Mouse (Mus musculus) erythroid progenitor cell, adult 5-6 weeks (primary cell): ENCODE measurements around the gene Rnf144a. TPM values are rescaled to one million over a fixed set of nuclear protein-coding genes. Genes with fewer than 3 reads are reported as not detected.
"Not testable (repeated sequence)": the region's sequence is repeated elsewhere in the genome, so short reads cannot be mapped to it uniquely, and the experiment has no call there.

Source experiments
- ATAC-seq: replicated peaks from 2 replicates; pipeline ENCODE4 v1.8.0; 2016; ENCODE audit warnings: moderate number of reproducible peaks, mild to moderate bottlenecking, moderate TSS enrichment, inconsistent platforms; ENCODE audit not compliant: poor library complexity, low FRiP score, severe bottlenecking
- total RNA-seq, 2 experiments: library from RNA; stranded (forward) in 1 of 2; stranded (reverse) in 1 of 2; fragments of 150-400 nt in 1 of 2; fragments of 186-747, 209-891 nt in 1 of 2; gene quantifications; 2 replicates each; pipeline versions ENCODE4 v1.2.3 to v1.2.4; 2015 to 2017; ENCODE audit warnings: low replicate concordance in 2 of 2

Rnf144a gene
- total RNA-seq (2015; ENCODE audit: low replicate concordance): 4.7 and 11.3 TPM in 2 replicates
- 10.7 and 23.5 TPM in 2 replicates for total RNA-seq (2017; ENCODE audit: low replicate concordance)

DNA sequence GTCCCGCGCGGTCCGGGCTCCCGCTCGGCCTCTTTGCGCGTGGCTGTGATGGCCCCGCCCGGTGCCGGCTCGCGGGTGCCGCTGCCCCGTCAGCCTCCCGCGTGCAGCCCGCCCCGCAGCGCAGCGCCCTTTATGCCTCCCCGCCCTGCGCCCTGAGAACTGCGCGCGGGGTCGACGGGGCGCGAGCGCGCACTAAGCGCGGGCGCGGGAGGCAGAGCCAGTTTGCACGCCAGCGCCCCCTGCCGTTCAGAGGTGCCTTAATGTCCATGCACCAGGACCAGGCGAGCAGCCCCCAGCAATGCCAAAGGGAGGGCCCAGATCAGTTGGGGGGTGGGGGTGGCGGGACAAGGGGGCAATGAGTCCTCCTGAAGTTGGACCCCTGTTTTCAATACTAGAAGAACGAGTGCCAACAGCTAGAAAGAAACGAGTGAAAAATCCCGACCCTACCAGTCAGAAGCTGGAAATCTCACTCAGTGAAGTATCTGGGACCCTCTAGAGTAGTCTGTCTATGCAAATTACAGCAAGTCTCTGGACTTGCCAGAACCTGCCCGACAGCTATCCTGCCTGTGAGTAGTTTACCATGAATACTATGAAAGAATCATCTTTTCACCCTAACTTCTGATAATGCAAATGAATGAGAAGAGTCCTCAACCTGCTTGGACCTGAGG, at the start of gene Rnf144a:
Gene Rnf144a, minus strand, starts transcription at position 151 of the 668 bp plus-strand sequence.
- peak; percentile 79 for ATAC-seq

DNA sequence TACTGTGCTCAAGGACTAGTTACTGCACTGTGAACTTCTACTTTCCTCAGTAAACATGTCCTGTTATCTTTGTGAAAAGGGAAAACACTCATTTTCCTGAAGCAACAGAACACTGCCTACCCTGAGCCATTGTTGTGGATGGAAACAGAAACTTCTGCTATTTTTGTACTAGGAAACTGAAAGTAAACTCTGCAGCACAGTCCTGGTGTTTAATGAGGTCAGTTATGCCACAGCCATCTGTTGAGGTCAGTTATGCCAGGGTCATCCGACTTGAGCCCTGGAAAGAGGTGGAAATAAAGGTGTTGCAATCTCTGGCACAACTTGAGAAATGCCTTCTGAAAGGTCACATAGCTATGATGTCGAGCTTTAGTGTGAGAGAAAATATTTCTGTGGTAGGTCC, 45.0 kb upstream of the Rnf144a start:
- ATAC-seq: no peak

DNA sequence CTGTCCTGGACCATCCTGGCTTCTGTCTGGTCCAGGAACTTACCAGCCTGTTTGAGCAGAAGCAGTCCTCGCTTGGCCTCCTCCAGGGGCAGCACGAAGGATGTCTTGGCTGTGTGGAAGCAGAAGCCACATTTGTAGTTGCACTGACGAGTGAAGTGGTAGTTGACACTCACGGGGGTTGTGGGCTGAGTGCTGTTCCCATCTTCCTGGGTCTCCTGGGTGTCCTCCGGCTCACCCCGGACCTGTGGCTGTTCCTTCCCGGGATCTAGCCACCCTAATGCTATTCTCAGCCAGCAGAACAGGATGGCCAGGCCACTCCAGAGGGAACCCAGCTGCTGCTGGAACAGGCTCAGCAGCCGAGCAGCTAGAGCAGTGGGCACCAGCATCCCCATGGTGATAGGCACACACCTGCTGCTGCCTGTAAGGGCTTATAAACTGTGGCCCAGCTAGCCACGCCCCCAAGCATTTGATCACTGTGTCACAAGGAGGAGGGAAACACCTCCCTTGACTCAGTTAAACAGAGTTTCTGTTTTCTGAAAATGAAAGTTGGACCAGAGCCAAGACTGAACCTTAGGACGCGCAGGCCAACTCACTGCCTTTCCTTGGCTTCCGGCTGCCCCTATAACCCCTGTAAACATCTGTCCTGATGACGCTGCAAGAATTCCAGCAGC, 41.1 kb upstream of the Rnf144a start, which contains the start of gene Rsad2:
Gene Rsad2, minus strand, starts transcription at position 425 of the 671 bp plus-strand sequence.
- ATAC-seq: peak; percentile 95

DNA sequence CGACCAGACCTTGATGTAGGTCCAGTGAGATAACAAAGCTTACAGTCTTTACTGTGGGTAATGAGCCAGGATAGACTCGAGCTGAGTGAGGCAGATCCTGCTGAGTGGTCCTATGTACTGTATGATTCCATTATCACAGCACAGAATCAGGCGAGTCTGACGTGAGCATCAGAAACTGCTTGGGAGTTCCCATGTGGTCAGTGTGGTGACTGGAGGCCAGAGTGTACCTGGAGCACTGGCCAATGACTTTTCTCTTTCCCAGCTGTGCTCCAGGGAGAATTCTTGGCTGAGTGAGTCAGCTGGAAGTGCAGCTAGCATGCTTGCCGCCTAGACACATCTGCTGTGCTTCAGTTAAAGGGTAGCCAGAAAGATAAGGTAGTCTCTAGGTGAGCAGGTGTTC, 39.6 kb upstream of the Rnf144a start:
- 0 out of 2 replicates have a peak, but pooled peaks have one; percentile 25 for ATAC-seq

DNA sequence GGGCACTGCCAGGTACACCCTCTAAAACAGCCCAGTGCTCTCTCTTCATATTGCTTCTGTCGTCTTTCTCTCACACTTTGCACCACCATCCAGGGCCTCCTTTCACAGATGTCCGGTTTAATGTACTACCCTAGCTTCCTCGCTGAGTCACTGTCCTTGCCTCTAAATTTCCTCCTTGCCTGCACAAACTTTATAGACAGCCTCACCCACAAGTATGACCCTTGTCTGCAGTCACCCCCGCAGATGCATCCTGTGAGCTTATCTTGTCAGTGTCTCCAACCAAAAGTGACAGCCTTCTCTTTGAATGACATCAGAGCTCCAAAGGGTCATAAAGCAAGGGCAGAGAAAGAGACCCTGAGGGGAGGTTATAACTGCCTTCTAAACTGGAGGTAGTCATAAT, 37.9 kb upstream of the Rnf144a start:
- ATAC-seq: no peak

DNA sequence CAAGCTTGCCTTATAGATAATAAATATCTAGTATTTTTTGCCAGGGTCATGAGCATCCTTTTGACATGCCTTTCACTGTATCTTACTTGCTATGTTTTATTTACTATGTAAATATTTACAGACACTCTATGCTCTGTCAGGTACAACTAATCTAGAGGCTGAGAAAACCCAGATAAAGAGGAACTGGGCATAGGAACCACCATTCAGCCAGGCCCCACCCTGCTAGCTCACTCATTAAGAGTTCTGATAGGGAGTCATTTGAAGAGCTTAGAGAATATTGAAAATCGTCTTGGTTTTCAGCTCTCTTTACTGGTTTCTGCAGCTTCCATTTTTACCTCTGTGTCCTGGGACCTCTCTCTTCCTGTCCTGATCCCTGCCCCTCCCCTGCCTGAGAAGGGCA, 36.1 kb upstream of the Rnf144a start:
- ATAC-seq: no peak

DNA sequence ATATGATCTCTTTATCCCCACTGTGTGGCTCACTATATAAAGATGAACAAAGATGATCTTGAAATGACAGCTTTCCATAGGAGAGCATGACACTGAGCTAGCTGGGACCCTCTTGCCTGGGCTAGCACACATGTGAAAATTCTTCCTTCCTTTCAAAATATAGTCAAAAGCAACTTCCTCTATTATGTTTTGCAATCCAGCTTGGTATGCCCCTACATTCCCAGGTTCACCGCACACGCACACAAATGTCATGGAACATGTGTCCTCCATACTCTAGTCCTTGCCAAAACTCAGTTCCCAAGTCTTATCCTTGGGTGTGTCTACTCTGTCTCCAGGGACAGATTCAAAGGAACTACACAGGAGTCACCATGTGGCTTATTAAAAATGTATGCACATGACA, 34.4 kb upstream of the Rnf144a start:
- no peak for ATAC-seq

DNA sequence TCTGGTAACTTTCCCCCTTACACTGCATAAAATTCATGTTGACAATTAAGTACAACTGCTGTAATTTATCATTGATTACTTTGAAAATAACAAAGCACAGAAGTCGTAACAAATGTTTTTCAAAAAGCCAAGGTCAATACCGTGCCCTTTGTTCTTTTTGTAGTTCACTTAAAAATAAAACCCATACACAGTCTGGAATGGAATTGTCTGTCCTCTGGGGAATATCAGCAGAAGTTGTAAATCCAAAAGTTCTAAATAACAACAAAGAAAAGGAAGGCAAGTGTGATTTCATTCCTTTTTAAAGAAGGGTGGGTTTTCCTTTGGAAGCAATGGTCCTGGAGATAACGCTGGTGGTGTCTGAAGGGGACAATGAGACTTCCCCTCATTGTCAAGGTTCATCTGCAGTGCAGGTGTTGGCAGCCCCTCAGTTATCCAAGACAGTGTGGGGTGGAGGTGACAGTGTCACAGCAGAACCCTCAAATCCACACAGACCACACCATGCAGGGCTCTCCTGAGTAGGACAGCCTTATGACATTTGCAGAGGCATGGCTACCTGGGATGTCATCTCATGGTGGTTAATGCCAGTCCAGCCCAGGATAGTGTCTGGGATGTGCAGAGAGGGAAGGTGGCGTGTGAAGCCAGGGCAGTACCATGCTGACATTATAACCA, 31.5 kb upstream of the Rnf144a start:
- no peak for ATAC-seq

DNA sequence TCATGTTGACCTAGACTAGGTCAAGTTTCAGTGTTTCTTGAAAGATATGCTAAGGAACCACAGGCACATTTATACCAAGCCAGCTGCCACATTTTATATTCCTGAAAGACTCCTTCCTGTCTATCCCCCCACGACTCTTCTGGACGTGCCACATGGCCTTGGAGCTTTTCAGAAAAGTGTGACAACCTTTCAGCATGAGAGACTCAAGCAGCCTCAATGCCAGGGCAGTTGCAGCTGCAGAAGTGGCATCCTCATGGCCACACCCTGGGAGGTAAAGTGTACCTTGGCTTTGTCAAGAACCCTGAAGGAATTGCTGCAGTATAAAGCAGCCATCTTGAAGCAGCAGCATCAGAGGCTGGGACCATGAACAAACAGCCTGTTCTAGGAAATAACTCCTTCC, 29.5 kb upstream of the Rnf144a start:
- no peak for ATAC-seq

DNA sequence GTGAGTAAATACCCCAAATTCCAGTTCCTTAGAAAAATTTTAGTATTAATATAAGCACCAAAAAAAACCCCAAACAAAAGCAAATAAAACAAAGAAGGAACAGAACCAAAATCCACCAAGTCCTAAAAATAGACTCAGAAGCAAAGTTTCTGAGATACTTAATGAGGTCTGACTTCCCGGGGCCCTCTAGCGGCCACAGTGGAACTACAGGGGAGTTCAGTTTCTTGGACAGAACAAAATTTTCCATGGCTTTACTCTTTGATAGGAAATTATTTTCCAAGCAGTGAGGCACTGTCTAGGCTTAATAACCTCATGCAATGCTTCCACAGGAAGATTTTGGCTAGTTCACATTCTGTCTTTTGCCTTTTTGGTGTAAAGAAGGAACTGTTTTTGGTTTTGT, 29.0 kb upstream of the Rnf144a start:
- ATAC-seq: 0 out of 2 replicates have a peak, but pooled peaks have one; percentile 45

DNA sequence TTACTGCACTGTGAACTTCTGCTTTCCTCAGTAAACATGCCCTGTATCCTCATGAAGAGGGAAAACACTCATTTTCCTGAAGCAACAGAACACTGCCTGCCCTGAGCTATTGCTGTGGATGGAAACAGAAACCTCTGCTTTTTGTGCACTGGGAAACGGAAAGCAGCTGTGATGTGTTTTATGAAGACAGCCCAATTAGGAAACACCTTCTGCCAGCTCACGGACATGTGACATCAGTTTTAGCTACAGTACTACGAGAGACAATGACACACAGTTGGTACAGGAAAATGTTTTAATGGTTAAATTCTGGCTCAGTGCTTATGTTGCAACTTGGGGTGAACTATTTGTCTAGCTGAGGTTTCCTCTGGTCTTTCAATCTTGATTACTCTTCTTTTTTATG, 24.3 kb upstream of the Rnf144a start:
- ATAC-seq: no peak

DNA sequence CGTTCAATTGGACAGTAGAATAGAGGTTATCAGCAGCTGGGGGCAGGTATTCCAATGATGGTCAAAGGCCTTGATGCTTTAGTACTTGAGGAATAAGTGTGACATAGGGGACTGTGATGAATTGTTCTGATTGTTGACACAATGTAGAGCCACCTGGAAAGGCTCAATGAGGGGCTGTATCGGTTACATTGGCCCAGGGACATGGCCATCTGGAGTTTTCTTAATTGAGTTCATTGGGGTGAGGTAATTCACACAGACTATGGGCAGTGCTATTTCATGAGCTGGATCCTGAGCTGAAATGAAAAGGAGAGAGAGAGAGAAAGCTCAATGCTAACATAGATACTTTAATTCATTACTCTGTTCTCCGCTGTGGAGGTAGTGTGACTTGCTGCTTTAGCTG, 22.9 kb upstream of the Rnf144a start:
- ATAC-seq: no peak

DNA sequence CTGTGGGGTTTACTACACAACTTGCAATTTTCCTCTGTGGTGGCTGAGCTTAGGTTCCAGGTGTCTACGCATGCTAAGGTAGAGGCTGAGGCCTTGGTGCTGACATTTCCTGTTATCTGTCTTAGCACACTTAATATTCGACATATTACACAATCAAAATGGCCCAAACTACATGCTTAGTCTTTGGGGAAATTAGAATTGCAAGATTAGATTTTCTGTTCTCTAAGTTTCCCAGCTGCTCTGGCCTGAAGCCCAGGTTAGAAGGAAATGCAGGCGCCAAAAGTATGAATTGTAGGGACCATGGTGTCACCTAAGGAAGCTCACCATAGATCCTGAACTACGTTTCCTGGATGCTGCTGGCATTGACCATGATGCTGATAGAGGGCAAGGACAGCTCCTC, 21.3 kb upstream of the Rnf144a start:
- no peak for ATAC-seq

DNA sequence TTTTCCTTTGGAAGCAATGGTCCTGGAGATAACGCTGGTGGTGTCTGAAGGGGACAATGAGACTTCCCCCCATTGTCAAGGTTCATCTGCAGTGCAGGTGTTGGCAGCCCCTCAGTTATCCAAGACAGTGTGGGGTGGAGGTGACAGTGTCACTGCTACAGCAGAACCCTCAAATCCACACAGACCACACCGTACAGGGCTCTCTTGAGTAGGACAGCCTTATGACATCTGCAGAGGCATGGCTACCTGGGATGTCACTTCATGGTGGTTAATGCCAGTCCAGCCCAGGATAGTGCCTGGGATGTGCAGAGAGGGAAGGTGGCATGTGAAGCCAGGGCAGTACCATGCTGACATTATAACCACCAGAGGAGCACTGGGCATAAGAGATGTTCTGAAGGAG, 13.7 kb upstream of the Rnf144a start:
- not testable (repeated sequence) for ATAC-seq

DNA sequence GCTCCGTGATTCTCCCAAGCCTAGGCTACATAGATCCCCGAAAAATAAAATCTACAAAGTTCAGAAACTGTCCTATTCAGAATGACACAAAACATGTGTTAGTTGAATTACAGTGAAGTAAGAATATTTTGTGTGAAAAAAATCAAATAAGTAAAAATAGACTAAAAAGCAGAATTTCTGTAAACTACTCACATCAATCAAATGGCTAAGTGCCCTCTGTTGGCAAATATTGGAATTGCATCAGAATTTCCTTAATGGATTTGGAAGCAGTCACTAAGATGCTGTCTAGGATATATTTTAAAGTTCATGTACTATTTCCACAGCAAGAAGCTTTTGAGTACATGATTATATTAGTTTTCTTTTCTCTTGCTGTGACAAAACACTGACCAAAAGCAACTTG, 9.8 kb upstream of the Rnf144a start:
- ATAC-seq: peak; percentile 74; the same call in 1 of the 2 replicates

DNA sequence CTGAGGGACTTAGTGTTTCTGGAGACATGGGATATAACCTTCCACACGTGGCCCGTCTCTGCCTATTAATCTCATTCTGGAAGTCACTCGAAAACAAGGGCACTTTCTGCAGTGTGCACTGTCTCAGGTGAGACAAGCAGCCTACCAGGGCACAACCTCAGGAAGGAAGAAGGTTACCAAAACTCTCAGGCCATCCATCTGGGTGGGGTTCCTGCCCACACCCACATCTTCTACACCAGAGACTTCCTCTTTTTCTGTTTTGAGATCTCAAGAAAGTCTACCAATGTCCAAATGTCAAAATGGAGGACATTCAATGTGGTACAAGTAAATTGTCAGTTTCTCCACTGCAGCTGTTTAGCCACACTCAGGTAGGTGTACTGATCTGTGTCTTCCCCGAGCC, 3.3 kb upstream of the Rnf144a start:
- no peak for ATAC-seq

DNA sequence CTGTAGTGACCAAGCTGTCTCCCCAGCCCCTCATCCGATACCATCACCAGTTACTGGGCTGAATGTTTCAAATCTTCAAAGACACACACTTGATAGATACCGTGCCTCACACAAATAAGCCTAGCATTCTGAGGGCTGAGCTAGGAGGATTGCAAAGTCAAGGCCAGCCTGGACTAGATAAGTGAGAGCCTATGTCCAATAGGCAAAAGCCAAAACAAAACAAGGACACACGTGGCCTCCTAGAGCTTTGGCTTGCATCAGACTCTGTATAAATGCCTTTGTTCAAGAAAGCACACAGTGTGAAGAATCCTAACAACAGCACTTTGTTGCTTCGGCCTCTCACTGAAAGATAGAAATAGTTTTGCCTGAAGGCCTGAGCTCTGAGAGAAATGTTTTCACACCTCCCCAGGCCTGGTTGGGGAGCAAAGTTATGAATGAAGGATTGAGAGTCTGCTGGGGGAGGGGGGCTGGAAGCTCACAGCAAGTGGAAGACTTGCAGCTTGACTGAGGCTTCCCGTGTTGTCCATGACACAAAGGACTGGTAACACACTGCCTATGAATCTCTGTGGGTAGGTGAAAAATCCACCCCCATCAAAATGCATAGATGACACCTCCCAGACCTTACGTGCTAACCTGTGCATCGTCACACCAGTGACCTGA, 1.7 kb upstream of the Rnf144a start:
- ATAC-seq: no peak

DNA sequence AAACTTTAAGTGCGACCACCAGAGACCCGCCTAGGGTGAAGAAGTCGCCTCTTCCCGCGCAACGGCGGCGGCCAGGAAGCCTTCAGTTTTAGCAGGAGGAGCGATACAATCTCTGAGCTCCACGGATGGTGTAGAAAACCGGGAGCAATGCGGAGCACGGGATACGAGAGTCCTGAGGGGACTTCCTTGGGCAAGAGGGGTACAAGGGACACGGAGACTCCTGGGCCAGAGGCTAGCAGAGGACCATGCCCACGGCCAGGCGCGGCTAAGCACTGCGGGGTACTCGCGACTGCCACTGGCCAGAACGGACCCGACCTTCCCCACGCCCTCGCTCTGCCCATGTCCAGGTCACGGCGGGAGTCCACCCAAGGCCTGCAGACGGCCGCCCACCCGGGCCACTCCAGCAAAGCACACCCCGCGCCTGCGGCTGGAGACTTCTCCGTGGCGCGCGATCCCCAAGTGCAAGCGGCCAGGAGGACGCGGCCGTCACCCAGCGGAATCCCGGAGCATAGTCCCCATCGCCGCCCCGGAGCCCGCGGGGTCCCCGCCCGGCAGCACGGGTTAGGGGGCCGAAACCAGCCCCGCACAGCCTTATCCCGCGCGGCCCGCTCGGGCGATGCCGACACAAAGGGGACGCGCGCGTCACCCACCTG, 477 bp downstream of the Rnf144a start:
- ATAC-seq: no peak

DNA sequence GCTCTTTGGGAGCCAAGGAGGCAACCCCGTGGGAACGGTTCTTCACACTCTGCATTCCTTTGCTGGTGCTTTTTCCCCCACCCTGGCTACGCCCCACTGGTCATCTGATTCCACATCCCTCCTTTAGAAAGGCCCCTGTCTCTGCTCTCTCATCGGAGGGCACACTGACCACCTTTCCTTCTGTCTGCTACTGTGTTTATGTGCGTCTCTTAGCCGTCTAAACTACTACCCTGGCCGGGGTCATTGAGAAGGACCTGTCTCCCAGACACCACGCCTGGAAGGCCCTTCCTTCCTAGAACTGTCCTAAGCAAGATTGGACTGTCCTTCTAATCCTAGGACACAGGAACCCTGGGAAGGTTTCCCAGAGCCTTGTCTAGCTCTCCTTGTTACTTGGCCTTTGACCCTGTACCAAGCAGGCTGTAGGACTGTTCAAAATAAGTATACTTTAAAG, 1.1 kb downstream of the Rnf144a start:
- ATAC-seq: no peak

DNA sequence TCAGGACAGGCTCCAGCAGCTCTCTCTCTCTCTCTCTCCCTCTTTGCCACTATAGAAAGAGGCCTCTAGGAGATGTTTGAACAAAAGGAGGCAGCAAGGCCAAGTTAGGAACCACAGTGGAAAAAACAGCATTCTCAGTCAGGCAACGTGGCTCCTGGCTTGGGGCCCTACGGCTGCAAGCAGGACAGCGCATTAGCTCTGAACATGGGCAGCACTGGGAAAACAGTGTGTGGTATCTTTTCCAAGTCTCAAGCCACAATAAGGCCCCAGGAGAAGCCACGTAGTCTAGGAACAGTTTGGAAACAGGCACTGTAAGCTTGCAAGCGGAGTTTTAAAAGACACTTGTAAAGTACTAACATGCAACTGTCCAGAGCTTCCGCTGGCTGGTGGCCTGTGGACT, 2.3 kb downstream of the Rnf144a start:
- ATAC-seq: no peak
